Mouse (Mus musculus) CD4-positive helper T cell, adult 2 months (primary cell): ENCODE measurements around the gene Bloc1s3.

Source experiments
- DNase-seq: peaks from one replicate; pipeline ENCODE4 v3.0.0-alpha.2; 2012; ENCODE audit warnings: low read depth, missing footprints, low spot score

Gene Bloc1s3

GRCm38 (mm10) chr7:19455819-19456495, 52.2 kb downstream of the Bloc1s3 start:
- no peak for DNase-seq

- no peak for DNase-seq
These were observed 53.0 kb downstream of the Bloc1s3 start for GRCm38 (mm10) chr7:19455186-19455585.
